Mouse (Mus musculus): Measurements from ENCODE around the gene Ran.

DNA sequence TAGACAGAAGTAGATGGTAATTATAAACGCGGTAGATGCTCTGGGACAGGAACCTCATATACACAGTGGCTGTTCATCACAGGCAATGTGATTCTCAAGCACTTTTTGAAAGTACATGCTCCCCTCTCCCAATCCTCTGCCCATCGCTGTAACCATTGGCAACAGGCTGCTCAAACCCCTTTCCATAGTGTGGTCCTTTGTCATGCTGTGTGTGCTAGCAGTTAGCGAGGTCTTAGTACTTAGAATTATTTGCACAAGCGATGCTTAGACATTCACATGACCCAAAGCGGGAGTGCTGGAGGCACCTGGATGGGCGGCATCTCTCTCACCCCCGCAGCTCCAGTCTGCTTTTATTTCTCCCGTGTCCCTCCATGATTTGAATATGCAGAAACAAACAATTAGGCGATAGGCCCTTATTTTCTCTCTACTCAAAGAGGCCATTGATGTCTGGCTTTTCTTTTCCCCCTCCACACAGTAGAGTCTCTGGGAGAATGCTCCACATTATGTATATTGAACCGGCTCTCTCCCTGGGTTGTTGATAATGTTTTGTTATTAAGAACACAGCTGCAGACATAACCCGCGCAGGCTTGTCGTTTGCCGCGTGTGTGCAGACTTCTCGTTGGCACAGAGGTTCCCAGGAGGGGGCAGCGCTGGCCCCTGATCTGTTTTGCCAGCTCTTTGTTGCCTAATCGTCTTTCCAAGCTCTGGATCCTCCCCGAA is 32.9 kb downstream of the Ran start:
- TF ChIP-seq CTCF (IDR thresholded peaks at IDR 0.05; ENCODE audit: borderline replicate concordance, extremely low read depth, insufficient read depth, insufficient read length) (no peak), POLR2A (IDR thresholded peaks at IDR 0.05; ENCODE audit: borderline replicate concordance, extremely low read depth, insufficient read depth, insufficient read length, poor library complexity, severe bottlenecking) (no peak)
